In genomic region chr7:136798605-136799004, GRCm38 (mm10) we compare ENCODE assay signal across 19 mouse cellular contexts.
"Had no signal": no experiment of that assay in that cellular context is flagged by ENCODE, and none has a peak within 500 bp of the region (broad histone marks: within the 10 kb centered on the region; RNA-seq: fewer than 3 reads in every experiment).

No protein-coding gene starts in this region.

- H3K36me3 ChIP-seq: liver, embryonic 15.5 days; lung, embryonic 15.5 days; midbrain, embryonic 13.5 days; midbrain, embryonic 15.5 days; neural tube, embryonic 12.5 days; stomach, embryonic 15.5 days had no signal

- H3K4me2 ChIP-seq: liver, embryonic 15.5 days; lung, embryonic 15.5 days; midbrain, embryonic 11.5 days; midbrain, embryonic 13.5 days; midbrain, embryonic 15.5 days; neural tube, embryonic 12.5 days; stomach, embryonic 15.5 days had no signal

- H3K4me3 ChIP-seq: liver, embryonic 15.5 days; lung, embryonic 15.5 days; megakaryocyte, embryonic 14.5 days; midbrain, embryonic 13.5 days; midbrain, embryonic 15.5 days; neural tube, embryonic 12.5 days; stomach, embryonic 15.5 days had no signal

- ATAC-seq: liver, postnatal 0 days; lung, postnatal 0 days; midbrain, embryonic 15.5 days had no signal

- H3K27ac ChIP-seq: liver, embryonic 15.5 days; lung, embryonic 15.5 days; macrophage; midbrain, embryonic 13.5 days; midbrain, embryonic 15.5 days; neural tube, embryonic 12.5 days; stomach, postnatal 0 days had no signal

- DNase-seq: liver, postnatal 0 days; lung, adult 2 months; lung, postnatal 14 days; lung, postnatal 36 days; right cerebral cortex, adult 18-20 months; thymus, adult 2 months; thymus, postnatal 25 days; thymus, postnatal 4 days had no signal

- H3K4me1 ChIP-seq: liver, embryonic 15.5 days; lung, embryonic 15.5 days; megakaryocyte, embryonic 14.5 days had no signal

- H3K27me3 ChIP-seq: liver, embryonic 15.5 days; lung, embryonic 15.5 days; megakaryocyte, embryonic 14.5 days; midbrain, embryonic 15.5 days; neural tube, embryonic 12.5 days; stomach, embryonic 15.5 days had no signal

- H3K9ac ChIP-seq: liver, embryonic 15.5 days; liver, postnatal 0 days; lung, embryonic 15.5 days; midbrain, embryonic 13.5 days; midbrain, embryonic 15.5 days; neural tube, embryonic 12.5 days; stomach, embryonic 15.5 days had no signal

- H3K9me3 ChIP-seq: liver, embryonic 15.5 days; lung, embryonic 15.5 days; midbrain, embryonic 13.5 days; midbrain, embryonic 15.5 days; neural tube, embryonic 12.5 days; stomach, embryonic 15.5 days had no signal
